Mouse (Mus musculus): ENCODE results near the gene Itpk1.

DNA sequence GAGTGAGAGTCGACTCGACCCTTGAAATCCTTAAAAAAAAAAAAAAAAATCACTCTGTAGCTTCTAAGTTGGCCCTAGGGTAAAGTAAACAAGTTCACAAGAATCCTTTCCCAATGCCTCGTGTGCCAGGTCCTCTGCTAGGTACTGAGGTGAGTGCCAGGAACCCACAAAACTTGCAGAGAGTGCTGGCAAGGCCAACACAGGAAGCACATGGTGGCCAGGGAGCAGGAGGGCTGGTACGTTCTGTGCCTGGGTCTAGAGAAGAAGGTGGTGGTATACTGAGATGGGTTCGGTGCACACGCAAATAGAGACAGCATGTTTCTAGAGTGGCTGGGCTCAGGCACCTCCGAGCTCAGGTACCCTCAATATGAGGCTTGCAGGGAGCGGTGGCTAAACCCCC is 53.3 kb downstream of the Itpk1 start:
- no peak for TF ChIP-seq CTCF (IDR thresholded peaks at IDR 0.05; ENCODE audit: borderline replicate concordance, insufficient read depth, low read depth, low read length)
- no peak for TF ChIP-seq POLR2A (IDR thresholded peaks at IDR 0.05; ENCODE audit: borderline replicate concordance, insufficient read depth, low read length)

Data from cerebellum, adult 2 months (tissue).